Mouse (Mus musculus): Measurements from ENCODE around the gene Zfp952. TPM values are rescaled to one million over a fixed set of nuclear protein-coding genes. Genes with fewer than 3 reads are reported as not detected.

Zfp952 gene
- polyA plus RNA-seq (2012; ENCODE audit: low replicate concordance), result 0.42 TPM in 1 of 2 replicates, not detected in the other

DNA sequence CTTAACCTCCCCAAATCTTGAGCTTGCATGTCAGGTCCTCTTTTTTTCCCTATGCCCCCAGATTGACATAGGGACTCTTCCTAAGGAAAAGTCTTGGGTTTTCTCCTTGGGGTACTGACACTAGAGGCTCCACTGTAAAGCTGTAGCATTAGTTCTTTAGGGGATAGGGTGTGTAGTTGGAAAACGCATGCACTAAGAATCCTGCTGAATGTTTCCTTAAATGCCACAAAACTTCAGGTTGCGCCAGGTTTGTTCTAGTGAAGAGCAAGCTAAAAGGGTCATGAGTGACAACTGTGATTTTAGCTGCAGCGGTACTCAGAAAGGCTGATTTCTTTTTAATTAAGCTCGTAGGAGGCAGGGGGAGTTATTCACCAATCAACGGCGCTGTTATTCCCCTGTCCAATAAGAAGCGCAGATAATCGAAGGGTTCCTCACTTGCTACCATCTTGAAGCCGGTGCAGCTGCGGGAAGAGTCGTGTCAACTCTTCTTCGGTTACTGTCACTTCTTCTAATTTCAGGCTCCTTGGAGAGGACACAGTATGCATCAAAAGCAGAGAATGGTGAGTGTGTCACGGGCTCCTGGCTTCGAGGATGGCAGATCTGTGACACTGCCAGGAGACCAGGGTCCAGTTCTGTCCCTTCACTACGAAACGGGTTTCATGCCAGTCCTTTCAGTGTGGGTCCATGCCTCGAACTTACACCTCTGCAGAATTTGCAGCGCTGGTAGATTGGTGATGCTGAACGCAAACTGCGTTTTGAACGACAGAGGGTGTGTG is at the start of gene Zfp952:
Gene Zfp952 (plus strand): TSS at position 431 of the 776 bp plus-strand sequence.

DNA sequence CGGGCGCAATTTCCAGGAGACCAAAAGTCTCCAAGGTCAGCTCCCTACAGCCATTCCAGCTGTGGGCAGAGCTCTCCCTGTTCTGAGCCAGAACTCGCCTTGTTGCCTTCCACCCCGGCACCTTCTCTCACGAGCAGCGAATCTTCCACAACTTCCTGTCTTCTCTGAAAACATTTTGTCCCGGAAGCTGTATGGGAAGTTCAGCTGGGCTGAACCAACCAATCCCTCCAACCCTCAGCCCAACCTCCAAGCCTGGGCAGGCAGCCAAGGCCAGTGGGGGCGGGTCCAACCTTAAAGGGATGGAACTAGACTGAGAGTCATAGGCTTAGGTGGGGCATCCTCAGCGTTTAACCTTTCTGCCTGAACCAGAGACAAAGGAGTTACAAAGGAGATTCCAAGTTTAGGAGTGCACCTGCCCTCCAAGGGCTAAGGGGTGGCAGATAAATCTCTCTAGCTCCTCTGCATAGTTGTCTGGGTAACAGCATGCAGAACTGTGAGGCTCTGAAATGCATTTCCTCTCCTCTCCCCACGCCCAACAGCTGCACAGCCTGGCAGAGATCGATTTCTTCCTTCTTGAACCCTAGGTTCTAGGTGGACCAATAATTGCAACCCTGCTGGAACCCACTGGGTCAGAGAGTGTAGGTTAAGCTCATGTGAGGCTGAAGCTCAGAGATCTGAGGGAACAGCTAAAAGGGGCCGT is 45.6 kb upstream of the Zfp952 start, which contains the start of gene Cyp4f13:
Gene Cyp4f13 (minus strand): TSS at position 188 of the 700 bp plus-strand sequence.

DNA sequence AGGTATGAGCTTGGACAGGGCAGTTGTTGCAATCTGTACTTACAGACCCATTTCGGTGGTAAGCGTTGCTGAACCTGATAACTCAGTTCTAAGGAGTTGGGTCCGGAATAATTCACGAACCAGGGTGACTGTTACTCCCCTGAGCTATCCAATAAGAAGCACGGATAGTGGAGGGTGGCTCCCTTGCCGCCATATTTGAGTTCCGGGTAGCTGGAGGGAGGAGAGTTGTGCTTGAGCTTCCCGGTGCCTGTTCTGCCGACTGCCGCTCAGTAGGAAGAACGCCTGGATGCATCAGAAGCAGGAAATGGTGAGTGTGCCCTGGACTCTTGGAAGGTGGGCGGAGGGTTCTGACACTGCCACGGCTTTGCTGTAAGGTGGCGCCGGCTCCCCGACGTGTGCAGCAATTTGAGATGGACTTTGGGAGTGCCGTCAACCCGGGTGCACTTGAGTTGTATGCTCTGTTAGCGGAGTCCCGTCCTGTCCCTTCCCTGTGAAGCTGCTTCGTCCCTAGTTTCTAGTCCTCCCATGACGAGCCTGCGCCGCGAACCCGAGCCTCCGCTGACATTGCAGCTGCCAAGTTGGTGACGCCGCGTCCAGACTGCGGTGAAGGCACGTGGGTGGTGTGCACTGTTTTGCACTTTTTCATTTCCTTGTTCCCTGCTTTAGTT is 27.2 kb upstream of the Zfp952 start, which contains the start of gene Zfp472:
Gene Zfp472 (plus strand): TSS at position 192 of the 668 bp plus-strand sequence.

DNA sequence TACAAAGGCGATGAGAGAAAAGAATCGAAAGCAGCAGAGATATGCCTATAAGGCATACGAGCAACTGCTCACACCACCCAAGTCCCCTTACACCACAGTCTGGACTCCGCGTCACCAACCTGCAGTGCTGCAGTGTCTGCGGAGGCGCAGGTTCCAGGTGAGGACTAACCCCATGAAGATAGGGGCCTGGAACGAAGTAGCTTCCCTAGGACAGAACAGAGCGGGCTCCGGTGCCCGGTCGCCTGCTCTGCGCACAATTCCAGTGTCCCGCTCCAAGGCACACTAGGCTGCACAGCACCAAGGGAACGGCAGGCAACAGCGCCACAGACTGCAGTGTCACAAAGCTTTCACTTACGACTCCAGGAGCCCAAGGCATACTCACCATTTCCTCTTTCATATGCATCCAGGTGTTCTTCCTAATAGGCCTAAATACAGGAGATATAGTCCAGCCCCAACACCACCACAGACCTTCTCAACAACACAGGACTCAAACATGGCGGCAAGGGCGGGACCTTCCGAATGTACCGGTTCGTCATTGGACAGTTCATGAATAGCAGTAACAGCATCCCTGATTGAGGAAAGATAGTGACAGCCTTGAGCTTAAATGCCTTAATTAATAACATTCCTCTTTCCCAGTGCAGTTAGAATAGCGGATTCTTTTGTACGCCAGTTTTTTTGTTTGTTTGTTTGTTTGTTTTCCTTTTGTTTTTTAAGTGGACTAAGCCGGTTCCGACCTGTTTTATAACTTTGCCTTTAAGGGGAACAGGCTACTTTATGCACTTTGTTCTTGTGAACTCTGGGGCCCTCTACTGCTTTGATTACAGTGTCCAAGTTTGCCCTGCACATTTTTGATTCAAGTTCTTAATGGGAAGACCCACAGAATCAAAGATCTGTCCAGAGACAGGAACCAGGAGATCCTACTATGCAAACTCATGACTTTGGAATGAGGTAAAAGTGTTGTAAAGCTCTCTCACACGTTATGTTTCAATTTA is 40.3 kb downstream of the Zfp952 start, which contains the start of gene Zfp763:
Gene Zfp763 (minus strand): TSS at position 503 of the 992 bp plus-strand sequence.

Other genes starting within 250 kb of the Zfp952 start
- gene Zfp871, start 204.8 kb upstream of the Zfp952 start, polyA plus RNA-seq (2012; ENCODE audit: low replicate concordance), result 0.29 and 1.4 TPM in 2 replicates
- not detected in 2 replicates for gene Zfp811, start 183.2 kb upstream of the Zfp952 start, polyA plus RNA-seq (2012; ENCODE audit: low replicate concordance)
- 0.02 and 1.1 TPM in 2 replicates for gene Zfp799, start 162.9 kb upstream of the Zfp952 start, polyA plus RNA-seq (2012; ENCODE audit: low replicate concordance)
- 0.22 TPM in 1 of 2 replicates, not detected in the other for gene Zfp870, start 101.5 kb upstream of the Zfp952 start, polyA plus RNA-seq (2012; ENCODE audit: low replicate concordance)
- not detected in 2 replicates for gene Cyp4f14, start 75.8 kb upstream of the Zfp952 start, polyA plus RNA-seq (2012; ENCODE audit: low replicate concordance)
- gene Cyp4f13, start 45.7 kb upstream of the Zfp952 start, polyA plus RNA-seq (2012; ENCODE audit: low replicate concordance), result 14.7 and 37.1 TPM in 2 replicates
- 0.21 and 0.26 TPM in 2 replicates for gene Zfp472, start 27.3 kb upstream of the Zfp952 start, polyA plus RNA-seq (2012; ENCODE audit: low replicate concordance)
- gene Zfp763, start 40.3 kb downstream of the Zfp952 start, polyA plus RNA-seq (2012; ENCODE audit: low replicate concordance), result 0.44 TPM in 1 of 2 replicates, not detected in the other
- gene 4921501E09Rik, start 74.9 kb downstream of the Zfp952 start, polyA plus RNA-seq (2012; ENCODE audit: low replicate concordance), result not detected in 2 replicates
- 0.07 and 0.34 TPM in 2 replicates for gene Zfp563, start 96.2 kb downstream of the Zfp952 start, polyA plus RNA-seq (2012; ENCODE audit: low replicate concordance)
- gene Morc2b, start 146.6 kb downstream of the Zfp952 start, polyA plus RNA-seq (2012; ENCODE audit: low replicate concordance), result not detected in 2 replicates
- not detected in 2 replicates for gene Olfr55, start 175.3 kb downstream of the Zfp952 start, polyA plus RNA-seq (2012; ENCODE audit: low replicate concordance)
- not detected in 2 replicates for gene Olfr239, start 198.2 kb downstream of the Zfp952 start, polyA plus RNA-seq (2012; ENCODE audit: low replicate concordance)
- gene Olfr1564, start 228.6 kb downstream of the Zfp952 start, polyA plus RNA-seq (2012; ENCODE audit: low replicate concordance), result not detected in 2 replicates